Mouse (Mus musculus) myocyte (in vitro differentiated cells): ENCODE data around the gene L2hgdh. TPM values are rescaled to one million over a fixed set of nuclear protein-coding genes. Genes with fewer than 3 reads are reported as not detected.
"Not testable (repeated sequence)": the region's sequence is repeated elsewhere in the genome, so short reads cannot be mapped to it uniquely, and the experiment has no call there.

Experiments used
- H3K27me3 ChIP-seq: one replicate; pipeline ENCODE4 v1.6.1; 2011; ENCODE audit not compliant: control insufficient read depth, insufficient read depth, insufficient read length
- H3K36me3 ChIP-seq: one replicate; pipeline ENCODE4 v1.6.1; 2011; ENCODE audit not compliant: control insufficient read depth, insufficient read depth
- H3K4me2 ChIP-seq: one replicate; pipeline ENCODE4 v1.6.1; 2011; ENCODE audit warnings: low read depth, control low read depth
- H3K4me3 ChIP-seq: one replicate; pipeline ENCODE4 v1.5.1; 2011; ENCODE audit warnings: mild to moderate bottlenecking, control low read depth, moderate library complexity
- H3K79me2 ChIP-seq: one replicate; pipeline ENCODE4 v1.6.1; 2011; ENCODE audit not compliant: control insufficient read depth, insufficient read depth
- H3ac ChIP-seq: one replicate; pipeline ENCODE4 v1.6.1; 2011; ENCODE audit not compliant: control insufficient read depth, insufficient read length
- CEBPB ChIP-seq: IDR thresholded peaks from 2 replicates; pipeline ENCODE4 v1.6.1; 2011; ENCODE audit warnings: mild to moderate bottlenecking, moderate library complexity; ENCODE audit not compliant: poor library complexity, insufficient read depth, severe bottlenecking
- E2F4 ChIP-seq: IDR thresholded peaks from one replicate; pipeline ENCODE4 v1.6.1; 2011; ENCODE audit warnings: mild to moderate bottlenecking, control low read depth, moderate library complexity; ENCODE audit not compliant: insufficient read depth
- MAX ChIP-seq: IDR thresholded peaks from one replicate; pipeline ENCODE4 v1.6.1; 2011; ENCODE audit warnings: low read depth, mild to moderate bottlenecking, control low read depth
- MYOD1 ChIP-seq, 3 experiments: IDR thresholded peaks; one replicate each; pipeline ENCODE4 v1.6.1; 2011; ENCODE audit warnings: control low read depth in 2 of 3, low read depth in 2 of 3, mild to moderate bottlenecking in 2 of 3, moderate library complexity in 1 of 3; ENCODE audit not compliant: insufficient read length in 2 of 3, control insufficient read depth in 1 of 3
- MYOG ChIP-seq, 3 experiments: IDR thresholded peaks; one replicate each; pipeline ENCODE4 v1.6.1; 2011; ENCODE audit warnings: control low read depth in 2 of 3, low read depth in 2 of 3, mild to moderate bottlenecking in 2 of 3; ENCODE audit not compliant: insufficient read length in 2 of 3, control insufficient read depth in 1 of 3, insufficient read depth in 1 of 3
- POLR2A ChIP-seq: IDR thresholded peaks from one replicate; pipeline ENCODE4 v1.6.1; 2011; ENCODE audit warnings: low read depth, mild to moderate bottlenecking, control low read depth, moderate library complexity; ENCODE audit not compliant: insufficient read length
- POLR2AphosphoS2 ChIP-seq: IDR thresholded peaks from one replicate; pipeline ENCODE4 v1.6.1; 2011; ENCODE audit warnings: low read depth, control low read depth; ENCODE audit not compliant: insufficient read length
- REST ChIP-seq: IDR thresholded peaks from one replicate; pipeline ENCODE4 v1.6.1; 2011; ENCODE audit warnings: mild to moderate bottlenecking, control low read depth, moderate library complexity; ENCODE audit not compliant: insufficient read depth, insufficient read length
- SRF ChIP-seq: IDR thresholded peaks from one replicate; pipeline ENCODE4 v1.6.1; 2011; ENCODE audit warnings: low read depth; ENCODE audit not compliant: control insufficient read depth, insufficient read length
- TCF12 ChIP-seq: IDR thresholded peaks from one replicate; pipeline ENCODE4 v1.6.1; 2011; ENCODE audit warnings: mild to moderate bottlenecking, control low read depth; ENCODE audit not compliant: poor library complexity, insufficient read depth, severe bottlenecking
- TCF3 ChIP-seq: IDR thresholded peaks from one replicate; pipeline ENCODE4 v1.6.1; 2011; ENCODE audit warnings: low read depth, control low read depth; ENCODE audit not compliant: insufficient read length
- USF1 ChIP-seq: IDR thresholded peaks from one replicate; pipeline ENCODE4 v1.6.1; 2011; ENCODE audit warnings: low read depth, mild to moderate bottlenecking, control low read depth, moderate library complexity
- polyA plus RNA-seq: library from polyadenylated mRNA; unstranded; fragments of >200 nt; fragmentation: generic; extraction: Trizol; gene quantifications from one replicate; pipeline ENCODE4 v1.2.1, GENCODE M21; 2012; ENCODE audit warnings: missing spikeins

The L2hgdh gene
- polyA plus RNA-seq, 1 experiment = 2.8 TPM

- H3K4me3 ChIP-seq = no peak overlapping the region
- TF ChIP-seq REST (no peak), MAX (no peak), E2F4 (no peak), TCF3 (no peak), TCF12 (no peak), MYOD1 (IDR thresholded peaks at IDR 0.05; ENCODE audit: control insufficient read depth in 1 of 3, insufficient read length in 2 of 3, low read depth in 2 of 3) (no peak), POLR2AphosphoS2 (no peak), USF1 (no peak)
Observed at GRCm38 (mm10) chr12:69666721-69667120, 58.0 kb downstream of the L2hgdh start.

GRCm38 (mm10) chr12:69661658-69662057 is 63.0 kb downstream of the L2hgdh start:
- no peak for TF ChIP-seq REST
- no peak for TF ChIP-seq SRF
- no peak for TF ChIP-seq MYOD1 (IDR thresholded peaks at IDR 0.05; ENCODE audit: control insufficient read depth in 1 of 3, insufficient read length in 2 of 3, low read depth in 2 of 3)
- no peak for TF ChIP-seq POLR2A
- no peak for TF ChIP-seq USF1
- TF ChIP-seq POLR2AphosphoS2 = no peak
- TF ChIP-seq TCF12 = no peak
- no peak for TF ChIP-seq MYOG (IDR thresholded peaks at IDR 0.05; ENCODE audit: control insufficient read depth in 1 of 3, insufficient read depth in 1 of 3, insufficient read length in 2 of 3, low read depth in 2 of 3)
- no peak for TF ChIP-seq TCF3
- no peak for TF ChIP-seq MAX
- no peak for TF ChIP-seq CEBPB
- TF ChIP-seq E2F4 = no peak
- H3K4me3 ChIP-seq = no peak overlapping the region
- H3K27me3 ChIP-seq = no peaks in the 10 kb centered on the region
- no peak overlapping the region for H3ac ChIP-seq
- no peak overlapping the region for H3K4me2 ChIP-seq
- H3K79me2 ChIP-seq = peaks cover 60% of the 10 kb centered on the region
- peaks cover 4% of the 10 kb centered on the region for H3K36me3 ChIP-seq

More at GRCm38 (mm10) chr12:69666721-69667120, 58.0 kb downstream of the L2hgdh start:
- H3K27me3 ChIP-seq = no peaks in the 10 kb centered on the region
- peaks cover 58% of the 10 kb centered on the region for H3K79me2 ChIP-seq
- H3K4me2 ChIP-seq = no peak overlapping the region
- no peak overlapping the region for H3ac ChIP-seq
- no peaks in the 10 kb centered on the region for H3K36me3 ChIP-seq

DNA sequence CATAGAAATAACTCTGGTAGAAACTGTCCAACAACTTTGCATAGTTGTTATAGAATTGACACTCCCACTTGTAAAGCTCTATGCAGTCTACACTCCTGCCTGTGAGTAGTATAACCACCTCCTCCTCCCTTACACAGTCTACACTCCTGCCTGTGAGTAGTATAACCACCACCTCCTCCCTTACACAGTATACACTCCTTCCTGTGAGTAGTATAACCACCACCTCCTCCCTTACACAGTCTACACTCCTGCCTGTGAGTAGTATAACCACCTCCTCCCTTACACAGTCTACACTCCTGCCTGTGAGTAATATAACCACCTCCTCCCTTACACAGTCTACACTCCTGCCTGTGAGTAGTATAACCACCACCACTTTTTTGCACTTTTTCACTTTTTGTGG is 70.7 kb downstream of the L2hgdh start:
- not testable (repeated sequence) for H3K27me3 ChIP-seq, H3K79me2 ChIP-seq, H3K4me2 ChIP-seq, H3K4me3 ChIP-seq, H3ac ChIP-seq
- peaks cover 13% of the 10 kb centered on the region for H3K36me3 ChIP-seq

DNA sequence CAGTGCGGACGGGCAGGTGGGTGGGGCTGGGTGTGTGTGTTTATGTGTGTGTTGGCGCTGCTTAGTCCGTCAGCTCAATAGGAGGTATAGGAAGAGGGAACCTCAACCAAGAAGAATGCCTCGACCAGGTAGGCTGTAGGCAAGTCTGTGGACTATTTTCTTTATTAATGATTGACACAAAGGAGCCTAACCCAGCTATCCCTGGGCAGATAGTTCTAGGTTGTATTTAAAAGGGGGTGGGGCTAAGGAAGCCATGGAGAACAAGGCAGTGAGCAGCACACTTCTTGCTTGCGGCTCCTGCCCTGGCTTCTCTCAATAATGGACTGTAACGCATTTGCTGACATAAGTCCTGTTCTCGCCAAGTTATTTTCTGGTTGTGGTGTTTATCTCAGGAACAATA is 75.2 kb downstream of the L2hgdh start:
- no peak for TF ChIP-seq MYOG (IDR thresholded peaks at IDR 0.05; ENCODE audit: control insufficient read depth in 1 of 3, insufficient read depth in 1 of 3, insufficient read length in 2 of 3, low read depth in 2 of 3)
- no peak for TF ChIP-seq SRF
- TF ChIP-seq MAX = no peak
- TF ChIP-seq MYOD1 (IDR thresholded peaks at IDR 0.05; ENCODE audit: control insufficient read depth in 1 of 3, insufficient read length in 2 of 3, low read depth in 2 of 3) = no peak
- TF ChIP-seq POLR2A = no peak
- TF ChIP-seq USF1 = no peak
- TF ChIP-seq TCF3 = no peak
- no peak for TF ChIP-seq E2F4
- TF ChIP-seq TCF12 = no peak
- no peak for TF ChIP-seq CEBPB
- TF ChIP-seq REST = no peak
- no peak for TF ChIP-seq POLR2AphosphoS2
- H3K4me3 ChIP-seq = no peak overlapping the region
- H3K36me3 ChIP-seq = peaks cover 18% of the 10 kb centered on the region
- H3K79me2 ChIP-seq = no peaks in the 10 kb centered on the region
- H3K4me2 ChIP-seq = no peak overlapping the region
- no peaks in the 10 kb centered on the region for H3K27me3 ChIP-seq
- H3ac ChIP-seq = no peak overlapping the region

DNA sequence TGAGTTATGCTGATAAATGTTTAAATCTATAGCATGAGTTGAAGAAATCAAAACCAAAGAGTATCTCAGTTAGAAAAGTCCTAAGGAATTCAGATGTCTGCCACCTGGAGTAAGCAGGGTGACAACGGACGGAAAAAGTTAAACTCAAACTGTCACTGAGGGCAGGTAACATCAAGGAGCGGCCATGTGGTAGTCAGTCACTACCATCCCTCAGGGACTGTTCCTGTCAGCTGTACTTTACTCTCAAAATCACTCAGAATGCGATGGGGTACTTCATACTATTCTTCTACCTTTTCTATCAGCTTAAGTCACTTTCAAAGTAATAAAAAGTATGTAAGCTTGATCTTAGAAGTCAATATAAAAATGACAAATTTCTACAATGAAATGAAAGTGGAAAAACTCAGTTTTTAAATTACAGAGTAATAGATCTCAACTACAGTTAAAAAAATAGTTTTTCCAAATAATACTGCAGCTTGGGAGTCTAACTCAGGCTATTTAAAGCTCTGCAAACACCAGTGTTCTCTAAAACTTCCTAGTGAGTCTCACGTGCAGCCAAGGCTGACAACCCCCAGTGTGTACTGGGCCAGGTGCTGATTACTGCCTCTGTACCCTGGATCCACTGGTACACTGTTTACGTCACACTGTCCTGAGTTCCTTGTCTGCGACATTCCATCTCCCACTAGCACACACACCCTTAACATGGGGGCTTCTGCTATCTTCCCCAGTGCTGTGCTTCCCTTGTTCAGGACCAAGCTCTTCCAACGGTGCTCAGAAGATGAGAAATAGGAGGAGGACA is 78.7 kb downstream of the L2hgdh start:
- Histone ChIP-seq H3K4me2 (no peak overlapping the region), H3K36me3 (peaks cover 13% of the 10 kb centered on the region), H3K27me3 (no peaks in the 10 kb centered on the region), H3K79me2 (no peaks in the 10 kb centered on the region), H3ac (no peak overlapping the region), H3K4me3 (no peak overlapping the region)
- TF ChIP-seq SRF (no peak), E2F4 (no peak), USF1 (no peak), TCF12 (no peak)
